Mouse (Mus musculus): ENCODE data around the gene Gm17622. TPM values are rescaled to one million over a fixed set of nuclear protein-coding genes. Genes with fewer than 3 reads are reported as not detected.

Gm17622 gene
- polyA plus RNA-seq, 1 experiment: not detected

DNA sequence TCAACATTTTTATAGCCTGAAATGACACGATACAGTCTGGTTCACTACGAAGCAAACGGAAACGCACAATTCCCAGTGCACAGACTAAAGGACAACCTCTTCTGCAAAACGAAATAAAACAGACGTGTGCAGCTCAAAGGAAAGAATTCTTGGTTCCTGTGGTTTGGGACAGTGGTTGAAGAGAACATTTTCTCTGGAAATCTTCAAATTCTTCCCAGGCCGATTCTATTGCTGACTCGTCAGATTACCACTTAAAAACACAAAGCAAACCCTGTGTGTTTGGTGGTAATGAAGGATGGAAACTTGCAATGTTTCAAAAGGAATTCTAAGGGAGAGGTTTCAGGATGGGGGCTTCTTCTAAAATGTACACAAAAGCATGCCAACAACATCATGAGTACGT lies 39.5 kb downstream of the Gm17622 start:
- TF ChIP-seq GATA1 (IDR thresholded peaks at IDR 0.05; ENCODE audit: low read length): no peak

DNA sequence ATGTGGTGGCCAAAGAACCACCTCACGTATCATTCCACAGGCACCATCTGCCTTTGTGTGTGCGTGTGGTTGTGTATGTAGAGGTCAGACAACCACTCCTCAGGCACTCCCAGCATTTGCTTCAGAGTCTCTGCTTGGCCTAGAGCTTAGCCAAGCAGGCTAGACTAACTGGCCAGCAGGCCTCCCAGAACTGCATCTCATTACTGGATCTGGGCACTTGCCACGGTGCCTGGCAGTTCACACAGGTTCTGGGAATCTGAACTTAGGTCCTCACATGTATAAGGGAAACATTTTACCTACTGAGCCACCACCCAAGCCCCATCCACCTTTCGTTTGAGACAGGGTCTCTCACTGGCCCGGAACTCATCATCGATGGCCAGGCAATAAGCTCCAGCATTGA lies 41.6 kb downstream of the Gm17622 start:
- no peak for TF ChIP-seq GATA1 (IDR thresholded peaks at IDR 0.05; ENCODE audit: low read length)

DNA sequence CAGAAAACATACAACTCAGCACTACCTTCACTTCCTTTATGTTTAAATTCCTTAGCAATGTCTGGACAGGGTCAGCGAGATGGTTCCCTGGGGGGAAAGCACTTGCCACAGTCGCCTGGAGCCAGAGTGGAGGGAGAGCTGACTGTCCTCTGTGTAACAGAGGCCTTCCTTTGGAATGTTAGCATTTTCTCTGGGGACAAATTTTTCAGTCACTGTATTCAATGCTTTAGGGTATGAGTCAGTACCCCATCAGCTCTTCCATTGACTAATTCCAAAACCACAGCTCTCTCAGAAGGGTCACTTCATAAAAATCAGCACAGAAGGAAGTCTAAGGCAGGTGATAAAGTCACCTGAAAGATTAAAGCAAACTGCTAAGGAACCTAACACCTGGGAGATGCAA lies 43.2 kb downstream of the Gm17622 start:
- no peak for TF ChIP-seq GATA1 (IDR thresholded peaks at IDR 0.05; ENCODE audit: low read length)

DNA sequence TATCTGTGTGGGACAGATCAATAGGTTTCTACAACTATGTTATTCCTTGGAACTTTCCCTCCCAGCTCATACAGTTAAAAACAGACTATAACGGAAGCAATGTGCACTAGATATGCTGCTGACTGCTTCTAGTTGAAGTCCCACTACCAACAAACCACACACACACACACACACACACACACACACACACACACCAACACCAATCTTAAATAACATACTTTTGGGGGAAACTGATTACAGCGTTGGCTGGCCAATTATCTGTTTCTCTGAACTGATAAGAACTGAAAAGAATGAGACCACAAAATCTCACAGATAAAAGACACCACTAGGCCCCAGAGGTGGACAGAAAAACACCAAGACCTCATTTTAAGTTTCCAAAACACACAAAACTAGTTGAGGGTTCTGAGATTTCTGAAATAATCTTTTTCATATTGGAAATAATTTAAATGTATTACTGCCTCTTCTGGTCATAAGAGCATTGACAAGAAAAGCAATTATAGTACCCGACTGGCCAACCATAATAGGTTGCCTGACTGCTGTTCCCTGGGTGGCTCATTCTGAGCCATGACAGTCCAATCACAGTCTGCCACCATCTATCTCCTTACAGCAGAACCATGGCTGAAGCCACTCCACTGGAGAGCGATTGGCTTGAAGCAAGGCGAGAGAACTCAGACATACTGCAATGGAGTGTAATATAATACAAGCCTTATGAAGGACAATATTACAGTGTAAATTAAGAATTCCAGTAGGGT lies 46.5 kb downstream of the Gm17622 start:
- no peak for TF ChIP-seq GATA1 (IDR thresholded peaks at IDR 0.05; ENCODE audit: low read length)

DNA sequence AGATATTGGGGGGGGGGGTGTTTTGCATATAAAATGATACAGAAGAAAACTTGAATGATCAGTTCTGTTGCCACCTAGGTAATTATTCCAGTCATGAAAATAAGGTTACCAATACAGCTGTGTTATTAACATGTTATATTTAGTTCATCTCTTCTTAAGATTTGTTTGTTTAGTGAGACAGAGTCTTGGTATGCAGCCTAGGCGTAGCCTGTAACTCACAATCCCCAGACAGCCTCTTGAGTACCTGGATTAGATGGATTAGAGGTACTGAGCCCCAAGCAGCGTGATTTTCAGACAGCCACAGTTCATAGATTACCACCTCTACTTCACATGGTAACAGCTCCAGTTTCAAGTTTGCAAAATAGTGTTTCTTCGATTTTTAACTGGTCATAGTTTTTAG lies 47.6 kb downstream of the Gm17622 start:
- TF ChIP-seq GATA1 (IDR thresholded peaks at IDR 0.05; ENCODE audit: low read length): no peak

Other genes starting within 250 kb of the Gm17622 start
- 10.0 and 15.3 TPM in 2 replicates for gene Poc5, start 102.4 kb upstream of the Gm17622 start, polyA plus RNA-seq (2012)
- not detected in 2 replicates for gene Ankdd1b, start 19.5 kb upstream of the Gm17622 start, polyA plus RNA-seq (2012)
- 0.21 and 0.41 TPM in 2 replicates for gene Polk, start 51.8 kb downstream of the Gm17622 start, polyA plus RNA-seq (2012)
- gene Col4a3bp, start 51.9 kb downstream of the Gm17622 start, polyA plus RNA-seq (2012): 27.4 and 34.7 TPM in 2 replicates
- 17.5 and 20.0 TPM in 2 replicates for gene Hmgcr, start 180.2 kb downstream of the Gm17622 start, polyA plus RNA-seq (2012)

Data from G1E-ER4 (cell line).